Mouse (Mus musculus): ENCODE data around the gene Rps6kb1. TPM values are rescaled to one million over a fixed set of nuclear protein-coding genes. Genes with fewer than 3 reads are reported as not detected.

Gene Rps6kb1
- polyA plus RNA-seq, 1 experiment from 2014 or later, result 37.9 TPM

DNA sequence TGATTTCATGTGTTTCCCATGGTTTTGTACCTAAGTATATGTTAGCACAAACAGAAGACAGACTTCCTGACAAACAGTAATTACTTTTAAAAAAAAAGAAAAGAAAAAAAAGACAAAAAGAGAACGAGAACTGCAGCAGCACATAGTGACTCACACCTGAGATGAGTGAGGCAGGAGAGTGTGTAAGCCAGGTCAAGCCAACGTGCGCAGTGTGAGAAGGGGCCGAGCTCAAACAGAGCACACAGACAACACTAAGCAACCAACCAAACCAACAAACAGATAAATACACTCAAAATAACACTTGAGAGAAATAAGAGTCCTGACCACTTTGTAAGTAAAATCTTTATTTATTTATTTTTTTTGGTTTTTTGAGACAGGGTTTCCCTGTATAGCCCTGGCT, 45.5 kb upstream of the Rps6kb1 start:
- no peak overlapping the region for H3K9ac ChIP-seq (ENCODE audit: low read depth, low read length)
- no peaks in the 10 kb centered on the region for H3K27me3 ChIP-seq (replicated peaks; ENCODE audit: control insufficient read depth, insufficient read depth, low read length)

DNA sequence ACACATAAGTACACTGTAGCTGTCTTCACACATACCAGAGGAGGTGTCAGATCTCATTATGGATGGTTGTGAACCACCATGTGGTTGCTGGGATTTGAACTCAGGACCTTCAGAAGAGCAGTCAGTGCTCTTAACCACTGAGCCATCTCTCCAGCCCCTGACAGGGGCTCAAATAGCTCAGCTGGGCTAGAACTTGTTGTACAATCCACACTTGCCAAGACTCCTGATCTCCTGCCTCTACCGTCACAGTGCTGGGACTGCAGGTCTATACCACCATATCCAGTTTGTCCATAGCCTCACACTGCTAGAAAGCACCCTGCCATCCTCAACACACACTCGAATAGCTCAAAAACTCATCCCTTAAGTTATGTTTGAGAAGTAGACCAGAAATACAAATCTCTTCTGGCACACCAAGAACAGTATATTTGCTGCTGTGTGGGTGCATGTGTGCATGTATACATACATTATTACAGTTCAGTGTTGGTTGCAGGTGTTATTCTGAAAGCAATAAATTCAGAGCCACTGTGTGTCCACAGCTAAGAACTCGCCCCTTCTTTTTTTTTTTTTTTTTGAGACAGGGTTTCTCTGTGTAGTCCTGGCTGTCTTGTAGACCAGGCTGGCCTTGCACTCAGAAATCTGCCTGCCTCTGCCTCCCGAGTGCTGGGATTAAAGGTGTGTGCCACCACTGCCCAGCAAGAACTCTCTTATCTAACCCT, 44.1 kb upstream of the Rps6kb1 start:
- 76% methylated on average over 4 of the region's 4 CpGs for WGBS
- Histone ChIP-seq H3K4me3 (ENCODE audit: low read depth, low read length) (no peak overlapping the region), H3K9ac (ENCODE audit: low read depth, low read length) (no peak overlapping the region), H3K27me3 (replicated peaks; ENCODE audit: control insufficient read depth, insufficient read depth, low read length) (no peaks in the 10 kb centered on the region), H3K27ac (ENCODE audit: low read depth, low read length) (no peak overlapping the region), H3K4me2 (replicated peaks; ENCODE audit: low read depth) (no peak overlapping the region), H3K36me3 (ENCODE audit: control insufficient read depth, insufficient read depth) (no peaks in the 10 kb centered on the region), H3K4me1 (replicated peaks; ENCODE audit: control insufficient read depth, insufficient read depth, low read length) (no peaks in the 10 kb centered on the region; the same call in 1 of the 2 replicates), H3K9me3 (ENCODE audit: control insufficient read depth) (no peaks in the 10 kb centered on the region)
- no peak for ATAC-seq
- TF ChIP-seq CTCF (IDR thresholded peaks at IDR 0.05; ENCODE audit: low read depth), result no peak

More for the DNA sequence above, 45.5 kb upstream of the Rps6kb1 start:
- no peaks in the 10 kb centered on the region for H3K36me3 ChIP-seq (ENCODE audit: control insufficient read depth, insufficient read depth)
- ATAC-seq, result no peak
- no peaks in the 10 kb centered on the region; the same call in 1 of the 2 replicates for H3K4me1 ChIP-seq (replicated peaks; ENCODE audit: control insufficient read depth, insufficient read depth, low read length)
- H3K4me2 ChIP-seq (replicated peaks; ENCODE audit: low read depth), result no peak overlapping the region
- H3K9me3 ChIP-seq (ENCODE audit: control insufficient read depth), result no peaks in the 10 kb centered on the region
- no peak for TF ChIP-seq CTCF (IDR thresholded peaks at IDR 0.05; ENCODE audit: low read depth)
- 68% methylated on average over 4 of the region's 4 CpGs for WGBS
- H3K4me3 ChIP-seq (ENCODE audit: low read depth, low read length), result no peak overlapping the region
- no peak overlapping the region for H3K27ac ChIP-seq (ENCODE audit: low read depth, low read length)

DNA sequence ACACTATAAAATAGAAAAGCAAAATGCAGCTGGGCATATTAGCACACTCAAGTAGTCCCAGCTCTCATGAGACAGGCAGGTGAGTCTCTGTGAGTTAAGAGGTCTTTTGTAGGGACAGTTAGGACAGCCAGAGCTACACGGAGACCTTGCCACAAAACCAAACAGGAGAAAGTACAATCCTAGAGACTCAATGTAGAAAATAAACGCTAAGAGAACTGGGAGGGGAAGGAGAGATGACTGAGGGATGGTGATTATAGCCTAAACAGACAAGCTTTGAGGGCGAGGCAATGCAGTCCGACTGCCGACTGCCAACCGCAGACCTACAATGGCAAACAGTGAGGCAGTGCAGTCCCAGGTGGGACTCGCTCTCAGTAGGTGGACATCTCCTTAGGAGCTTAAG, 43.2 kb upstream of the Rps6kb1 start:
- TF ChIP-seq CTCF (IDR thresholded peaks at IDR 0.05; ENCODE audit: low read depth), result no peak
- ATAC-seq, result no peak

DNA sequence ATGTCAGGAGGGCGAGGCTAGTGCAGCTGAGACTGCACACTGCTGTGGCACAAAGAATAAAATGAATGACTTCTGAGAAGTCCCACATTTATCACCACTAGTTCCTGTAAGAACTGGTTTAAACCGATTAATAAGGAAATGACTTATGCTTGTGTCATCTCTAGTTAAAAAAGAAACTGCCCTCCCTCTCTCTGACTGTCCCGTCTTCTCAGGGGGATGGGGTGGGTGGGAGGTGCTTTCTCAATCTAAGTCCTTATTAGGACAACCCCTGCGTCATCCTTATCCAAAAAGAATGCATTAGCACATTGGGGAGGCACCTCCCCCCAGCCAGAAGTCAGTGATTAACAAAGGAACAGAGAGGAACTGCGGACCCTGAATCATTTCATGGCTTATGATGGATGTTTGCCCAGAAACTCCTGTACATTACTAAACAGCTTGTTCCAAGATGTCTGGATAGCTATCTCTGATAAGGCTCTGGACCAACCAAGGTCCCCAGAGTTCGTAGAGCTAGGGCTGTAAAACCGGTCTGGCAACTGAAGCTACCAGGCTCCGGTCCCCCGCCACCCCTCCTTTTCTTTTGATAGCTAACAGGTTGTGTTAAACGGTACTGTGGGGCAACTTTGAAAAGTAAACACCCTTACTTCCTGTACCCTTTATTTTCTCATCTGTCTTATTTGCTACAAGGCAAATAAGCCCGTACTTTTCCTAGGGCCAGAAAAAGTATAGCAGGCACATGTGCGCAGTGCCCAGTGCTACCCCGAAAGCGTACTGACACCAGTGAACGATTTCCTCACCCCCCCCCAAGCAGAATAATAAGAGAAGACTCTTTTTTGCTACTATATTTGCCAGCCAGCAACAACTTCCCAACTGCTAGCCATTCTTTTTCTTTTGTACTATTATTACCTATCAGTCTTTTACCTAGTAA, 42.5 kb upstream of the Rps6kb1 start:
- Histone ChIP-seq H3K9ac (ENCODE audit: low read depth, low read length) (peak overlapping the region; percentile 88), H3K36me3 (ENCODE audit: control insufficient read depth, insufficient read depth) (no peaks in the 10 kb centered on the region), H3K27me3 (replicated peaks; ENCODE audit: control insufficient read depth, insufficient read depth, low read length) (no peaks in the 10 kb centered on the region), H3K4me2 (replicated peaks; ENCODE audit: low read depth) (peak overlapping the region; percentile 59), H3K27ac (ENCODE audit: low read depth, low read length) (peak overlapping the region; percentile 93), H3K9me3 (ENCODE audit: control insufficient read depth) (no peaks in the 10 kb centered on the region), H3K4me3 (ENCODE audit: low read depth, low read length) (peak overlapping the region; percentile 53), H3K4me1 (replicated peaks; ENCODE audit: control insufficient read depth, insufficient read depth, low read length) (no peaks in the 10 kb centered on the region; the same call in 1 of the 2 replicates)
- peak; percentile 92 for ATAC-seq
- TF ChIP-seq CTCF (IDR thresholded peaks at IDR 0.05; ENCODE audit: low read depth), result no peak
- 2% methylated on average over 15 of the region's 15 CpGs for WGBS

More for the DNA sequence above, 43.2 kb upstream of the Rps6kb1 start:
- Histone ChIP-seq H3K4me2 (replicated peaks; ENCODE audit: low read depth) (peak overlapping the region; percentile 59), H3K4me3 (ENCODE audit: low read depth, low read length) (no peak overlapping the region), H3K9me3 (ENCODE audit: control insufficient read depth) (no peaks in the 10 kb centered on the region), H3K27ac (ENCODE audit: low read depth, low read length) (peak overlapping the region; percentile 93), H3K27me3 (replicated peaks; ENCODE audit: control insufficient read depth, insufficient read depth, low read length) (no peaks in the 10 kb centered on the region), H3K9ac (ENCODE audit: low read depth, low read length) (peak overlapping the region; percentile 88), H3K4me1 (replicated peaks; ENCODE audit: control insufficient read depth, insufficient read depth, low read length) (no peaks in the 10 kb centered on the region; the same call in 1 of the 2 replicates), H3K36me3 (ENCODE audit: control insufficient read depth, insufficient read depth) (no peaks in the 10 kb centered on the region)
- WGBS, result 21% methylated on average over 7 of the region's 7 CpGs

GRCm38 (mm10) chr11:86586177-86586867, 41.7 kb upstream of the Rps6kb1 start:
- Histone ChIP-seq H3K4me1 (replicated peaks; ENCODE audit: control insufficient read depth, insufficient read depth, low read length) (no peaks in the 10 kb centered on the region; the same call in 1 of the 2 replicates), H3K27ac (ENCODE audit: low read depth, low read length) (peak overlapping the region; percentile 93), H3K4me3 (ENCODE audit: low read depth, low read length) (peak overlapping the region; percentile 53), H3K9ac (ENCODE audit: low read depth, low read length) (peak overlapping the region; percentile 88), H3K9me3 (ENCODE audit: control insufficient read depth) (no peaks in the 10 kb centered on the region), H3K4me2 (replicated peaks; ENCODE audit: low read depth) (peak overlapping the region; percentile 59), H3K27me3 (replicated peaks; ENCODE audit: control insufficient read depth, insufficient read depth, low read length) (no peaks in the 10 kb centered on the region), H3K36me3 (ENCODE audit: control insufficient read depth, insufficient read depth) (no peaks in the 10 kb centered on the region)
- ATAC-seq, result no peak
- no peak for TF ChIP-seq CTCF (IDR thresholded peaks at IDR 0.05; ENCODE audit: low read depth)
- WGBS, result 2% methylated on average over 12 of the region's 12 CpGs
